Mouse (Mus musculus) kidney, adult 2 months (tissue): ENCODE measurements at regions not wholly inside any gene's neighbourhood (a gene's known extent, or its start where the extent isn't known, plus 50 kb on each side); places are given as distances from the start of the nearest gene placed in this dataset.

Experiments
- CTCF ChIP-seq: fragments of 200-500 bp; conservative IDR thresholded peaks from 2 replicates; pipeline ENCODE4 v1.5.1; 2011; ENCODE audit warnings: low read depth, mild to moderate bottlenecking, control low read depth, low read length, moderate library complexity, mixed read lengths; ENCODE audit not compliant: insufficient read depth, insufficient read length
- POLR2A ChIP-seq: fragments of 200-500 bp; IDR thresholded peaks from one replicate; pipeline ENCODE4 v1.6.1; 2011; ENCODE audit warnings: low read depth, low read length, control low read depth

GRCm38 (mm10) chr17:51554446-51554845, 278.6 kb downstream of the Satb1 start:
- TF ChIP-seq POLR2A: no peak
- no peak for TF ChIP-seq CTCF
